Mouse (Mus musculus) midbrain, postnatal 0 days (tissue): ENCODE measurements around the gene Zfp692. TPM values are rescaled to one million over a fixed set of nuclear protein-coding genes. Genes with fewer than 3 reads are reported as not detected.
A peak's percentile ranks its signal among the peaks of the same experiment; 100 is the strongest.

Experiments used
- ATAC-seq: fragments of 200-750 bp; cut with Nextera tagmentation; 2 replicates; pipeline ENCODE4 v1.8.0; 2017; ENCODE audit warnings: moderate number of reproducible peaks, mild to moderate bottlenecking, moderate TSS enrichment, moderate library complexity; ENCODE audit not compliant: low FRiP score
- DNase-seq: peaks from one replicate; pipeline ENCODE4 v3.0.0-alpha.2; 2015; ENCODE audit warnings: low spot score
- H3K27ac ChIP-seq: fragments of 300-500 bp; sonication (generic); 2 replicates; pipeline ENCODE4 v1.5.1; 2014; ENCODE audit warnings: low read depth, mild to moderate bottlenecking, low read length, mixed read lengths
- H3K27me3 ChIP-seq: fragments of 300-500 bp; sonication (generic); 2 replicates; pipeline ENCODE4 v1.6.1; 2014; ENCODE audit warnings: low read length, control low read depth, mixed read lengths; ENCODE audit not compliant: insufficient read depth
- H3K36me3 ChIP-seq: fragments of 300-500 bp; sonication (generic); 2 replicates; pipeline ENCODE4 v1.6.1; 2014; ENCODE audit warnings: low read length, control low read depth, mixed read lengths; ENCODE audit not compliant: insufficient read depth
- H3K4me1 ChIP-seq: fragments of 300-500 bp; sonication (generic); 2 replicates; pipeline ENCODE4 v1.6.1; 2014; ENCODE audit warnings: mild to moderate bottlenecking, control low read depth, antibody characterized with exemption, low read length, mixed read lengths; ENCODE audit not compliant: insufficient read depth
- H3K4me2 ChIP-seq: fragments of 300-500 bp; sonication (generic); 2 replicates; pipeline ENCODE4 v1.6.1; 2014; ENCODE audit warnings: low read depth, mild to moderate bottlenecking, low read length, mixed read lengths; ENCODE audit not compliant: poor library complexity, severe bottlenecking
- H3K4me3 ChIP-seq: fragments of 300-500 bp; sonication (generic); 2 replicates; pipeline ENCODE4 v1.5.1; 2014; ENCODE audit warnings: low read depth, mild to moderate bottlenecking, low read length, moderate library complexity
- H3K9ac ChIP-seq: fragments of 300-500 bp; sonication (generic); replicated peaks from 2 replicates; pipeline ENCODE4 v1.6.1; 2014; ENCODE audit warnings: mild to moderate bottlenecking, low read length, moderate library complexity, mixed read lengths; ENCODE audit not compliant: poor library complexity, severe bottlenecking
- H3K9me3 ChIP-seq: fragments of 300-500 bp; sonication (generic); 2 replicates; pipeline ENCODE4 v1.6.1; 2016; ENCODE audit warnings: low read length, control low read depth
- CTCF ChIP-seq: IDR thresholded peaks from 2 replicates; pipeline ENCODE4 v1.5.1; 2016; ENCODE audit warnings: antibody characterized with exemption, mild to moderate bottlenecking
- WGBS: fragments of 180-500 bp; shearing (Covaris S2); extraction: QIAGEN DNeasy Blood & Tissue Kit; methylation state at CpG from one replicate; pipeline ENCODE4 v1.1.7; 2014; 5-methylcytosine and 5-hydroxymethylcytosine counted together
- polyA plus RNA-seq: library from polyadenylated mRNA; unstranded; fragments of >200 nt; fragmentation: Nextera tagmentation; extraction: Ambion mirVana; gene quantifications from 2 replicates; pipeline ENCODE4 v1.2.1, GENCODE M21; 2015
- total RNA-seq: library from RNA; depleted of rRNA; stranded (reverse); fragments of >200 nt; gene quantifications from 2 replicates; pipeline ENCODE4 v1.2.3, GENCODE M21; 2014

The Zfp692 gene
- total and polyA plus RNA-seq, 2 experiments from 2014 or later: 22.6 to 26.0 TPM

DNA sequence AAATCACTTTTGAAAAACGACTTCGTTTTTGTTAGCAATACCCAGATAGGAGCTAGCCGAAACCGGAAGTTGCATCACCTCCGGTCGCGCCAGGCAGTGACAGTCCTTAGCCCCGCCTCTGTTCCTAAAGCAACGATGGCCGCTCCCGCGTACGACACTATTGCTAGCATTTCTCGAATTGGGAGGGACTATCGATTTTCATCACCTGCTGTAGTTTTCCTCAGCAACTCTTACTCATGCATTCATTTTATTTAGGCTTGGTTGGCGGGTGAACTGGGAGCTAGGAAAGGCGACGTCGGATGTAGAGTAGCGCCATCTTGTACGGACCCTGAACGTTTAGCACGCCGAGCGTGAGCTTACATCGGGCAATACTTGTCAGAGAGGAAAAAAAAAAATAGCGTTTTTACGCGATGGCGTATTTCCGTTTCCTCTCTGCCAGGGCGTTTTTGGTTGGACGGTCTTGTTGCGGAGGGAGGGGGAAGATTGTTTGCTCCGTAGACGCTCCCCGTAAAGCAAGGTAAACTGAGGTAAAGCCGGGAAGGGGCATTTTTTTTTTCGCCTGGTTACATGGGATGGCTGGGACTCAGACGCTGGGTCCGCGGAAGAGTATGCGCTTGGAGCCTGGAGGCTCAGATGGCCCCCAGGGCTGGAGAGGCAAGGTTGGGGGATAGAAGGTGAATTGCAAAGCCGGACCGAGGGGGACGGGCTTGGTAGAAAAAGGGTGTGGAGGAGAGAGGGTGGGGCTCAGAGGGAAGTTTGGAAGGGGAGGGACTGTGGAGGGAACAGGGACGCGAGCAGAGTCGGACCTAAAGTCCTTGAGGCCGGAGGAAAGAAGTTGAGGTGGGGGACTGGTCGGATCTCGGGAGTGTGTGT is 23.6 kb downstream of the Zfp692 start, which contains the start of the genes Zfp672 and Sh3bp5l:
TSS of gene Zfp672 (minus strand) at position 64 of the 873 bp plus-strand sequence.
TSS of gene Sh3bp5l (plus strand) at position 449 of the 873 bp plus-strand sequence.
- ATAC-seq (peak; percentile 95), DNase-seq (peak; percentile 98)
- Histone ChIP-seq H3K4me1 (peaks cover 21% of the 10 kb centered on the region), H3K4me3 (peak within 1 kb of the TSS; percentile 70), H3K27me3 (no peaks in the 10 kb centered on the region), H3K4me2 (peak within 1 kb of the TSS; percentile 96), H3K9ac (peak within 1 kb of the TSS; percentile 84), H3K27ac (peak within 1 kb of the TSS; percentile 77), H3K9me3 (no peaks in the 10 kb centered on the region), H3K36me3 (peaks cover 12% of the 10 kb centered on the region; the same call in 1 of the 2 replicates)
- TF ChIP-seq CTCF: no peak; the same call in 1 of the 2 replicates
- WGBS: under 1% methylated on average over 52 of the region's 52 CpGs

DNA sequence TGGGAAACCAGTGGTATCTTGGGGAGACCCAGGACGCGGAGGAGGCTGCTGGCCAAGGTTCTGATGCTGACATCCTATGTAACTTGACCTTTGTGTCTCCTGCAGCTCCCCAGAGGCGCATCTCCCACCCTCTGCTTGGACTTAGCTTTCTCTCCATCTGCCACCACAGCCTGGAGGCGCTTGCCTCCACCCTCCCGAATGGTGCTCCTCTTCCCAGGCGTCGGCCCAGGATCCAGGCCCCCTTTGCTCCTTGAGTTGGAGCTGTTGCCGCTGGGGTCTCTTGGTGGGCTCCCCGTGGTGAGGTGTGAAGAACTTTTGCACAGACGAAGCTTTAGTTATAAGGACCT is 24.3 kb downstream of the Zfp692 start:
- H3K9me3 ChIP-seq: no peaks in the 10 kb centered on the region
- TF ChIP-seq CTCF: no peak
- H3K9ac ChIP-seq: peak overlapping the region; percentile 83
- H3K27ac ChIP-seq: no peak overlapping the region
- peak overlapping the region; percentile 96 for H3K4me2 ChIP-seq
- H3K36me3 ChIP-seq: peaks cover 14% of the 10 kb centered on the region; the same call in 1 of the 2 replicates
- 24% methylated on average over 10 of the region's 10 CpGs for WGBS
- no peaks in the 10 kb centered on the region for H3K27me3 ChIP-seq
- ATAC-seq (no peak), DNase-seq (no peak)
- peaks cover 21% of the 10 kb centered on the region for H3K4me1 ChIP-seq
- H3K4me3 ChIP-seq: peak overlapping the region; percentile 70

DNA sequence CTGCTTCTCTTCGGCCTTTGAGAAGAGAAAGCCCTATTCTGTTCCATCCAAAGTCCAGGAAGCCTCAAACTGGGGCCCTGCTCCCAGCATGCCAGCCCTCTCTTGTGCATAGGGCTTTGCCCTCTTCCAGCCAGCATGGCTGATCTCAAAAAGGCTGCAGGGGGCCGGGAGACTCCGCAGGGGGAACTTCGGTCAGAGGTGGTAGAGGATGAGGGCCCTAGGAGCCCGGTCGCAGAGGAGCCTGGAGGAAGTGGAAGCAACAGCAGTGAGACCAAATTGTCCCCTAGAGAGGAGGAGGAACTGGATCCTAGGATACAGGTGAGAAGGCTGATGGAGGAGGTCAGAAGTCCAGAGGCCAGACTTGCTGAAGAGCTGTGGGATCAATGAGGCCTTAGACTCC is 24.7 kb downstream of the Zfp692 start:
- ATAC-seq: no peak
- 87% methylated on average over 6 of the region's 6 CpGs for WGBS
- no peak for DNase-seq
- no peak for TF ChIP-seq CTCF
- Histone ChIP-seq H3K4me2 (peak overlapping the region; percentile 96), H3K4me1 (peaks cover 21% of the 10 kb centered on the region), H3K36me3 (peaks cover 18% of the 10 kb centered on the region; the same call in 1 of the 2 replicates), H3K9ac (peak overlapping the region; percentile 83), H3K4me3 (peak overlapping the region; percentile 70), H3K9me3 (no peaks in the 10 kb centered on the region), H3K27me3 (no peaks in the 10 kb centered on the region), H3K27ac (no peak overlapping the region)

DNA sequence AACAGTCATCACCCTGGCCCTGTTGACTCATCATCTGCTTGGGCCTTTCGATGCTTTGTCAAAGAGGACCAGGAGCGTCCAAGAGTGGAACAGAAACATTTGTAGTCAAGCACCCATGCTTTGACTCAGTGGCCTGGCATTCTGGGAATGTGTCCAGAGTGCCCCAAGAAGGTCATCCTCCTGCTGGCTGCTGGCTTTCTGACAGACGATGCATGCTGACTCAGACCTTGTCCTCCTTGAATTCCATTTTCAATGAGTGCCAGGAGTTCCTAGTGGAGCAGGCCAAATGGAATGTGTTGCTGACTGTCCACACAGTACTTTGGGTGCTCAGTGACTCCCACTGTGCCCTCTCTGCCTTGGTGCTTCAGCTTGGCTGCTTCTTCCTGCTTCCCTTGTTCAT is 27.9 kb downstream of the Zfp692 start:
- DNase-seq (no peak), ATAC-seq (no peak)
- H3K9ac ChIP-seq: no peak overlapping the region
- no peak overlapping the region for H3K27ac ChIP-seq
- H3K9me3 ChIP-seq: no peaks in the 10 kb centered on the region
- H3K4me3 ChIP-seq: no peak overlapping the region
- H3K27me3 ChIP-seq: no peaks in the 10 kb centered on the region
- WGBS: 71% methylated on average over 3 of the region's 3 CpGs
- H3K36me3 ChIP-seq: peaks cover 41% of the 10 kb centered on the region
- H3K4me2 ChIP-seq: no peak overlapping the region
- no peak for TF ChIP-seq CTCF
- peaks cover 14% of the 10 kb centered on the region for H3K4me1 ChIP-seq

DNA sequence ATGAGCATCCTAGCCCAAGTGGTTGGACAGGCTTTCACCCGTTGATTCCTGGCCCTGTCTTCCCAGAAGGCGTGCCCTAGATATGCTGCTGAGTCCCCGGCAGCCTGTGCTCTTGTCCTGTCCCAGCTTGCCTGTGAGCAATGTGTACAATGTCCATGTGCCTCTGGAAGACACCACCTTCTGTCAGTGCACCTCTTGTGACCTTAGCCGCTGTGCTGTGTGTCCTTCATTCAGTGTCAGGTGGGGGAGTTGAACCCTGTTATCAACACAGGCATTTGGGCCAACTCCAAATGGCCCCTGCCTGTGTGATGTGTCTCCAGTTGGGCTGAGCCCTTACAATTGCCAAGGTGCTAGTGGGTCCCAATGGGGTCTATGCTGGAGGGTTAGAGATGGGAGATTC is 39.9 kb downstream of the Zfp692 start:
- no peak overlapping the region for H3K27ac ChIP-seq
- no peak overlapping the region for H3K4me2 ChIP-seq
- H3K36me3 ChIP-seq: peaks cover 40% of the 10 kb centered on the region
- H3K4me1 ChIP-seq: no peaks in the 10 kb centered on the region
- no peak overlapping the region for H3K4me3 ChIP-seq
- WGBS: 96% methylated on average over 4 of the region's 4 CpGs
- ATAC-seq: no peak
- no peak overlapping the region for H3K9ac ChIP-seq
- H3K9me3 ChIP-seq: no peaks in the 10 kb centered on the region
- no peak for TF ChIP-seq CTCF
- H3K27me3 ChIP-seq: no peaks in the 10 kb centered on the region
- DNase-seq: no peak

DNA sequence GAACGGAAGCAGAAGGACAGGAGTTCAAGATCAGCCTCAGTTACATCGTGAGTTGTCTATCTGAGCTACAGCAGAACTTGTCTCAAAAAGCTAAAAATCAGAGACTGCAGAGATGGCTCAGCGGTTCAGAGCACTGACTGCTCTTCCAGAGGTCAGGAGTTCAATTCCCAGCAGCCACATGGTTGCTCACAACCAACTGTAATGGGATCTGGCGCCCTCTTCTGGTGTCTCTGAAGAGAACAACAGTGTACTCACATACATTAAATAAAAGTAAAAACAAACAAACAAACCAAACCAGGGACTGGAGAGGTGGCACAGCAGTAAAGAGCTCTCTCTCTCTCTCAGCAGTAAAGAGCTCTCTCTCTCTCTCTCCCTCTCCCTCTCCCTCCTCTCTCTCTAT is 43.8 kb downstream of the Zfp692 start:
- Histone ChIP-seq H3K4me2 (no peak overlapping the region), H3K9me3 (no peaks in the 10 kb centered on the region), H3K27ac (no peak overlapping the region), H3K4me1 (no peaks in the 10 kb centered on the region), H3K4me3 (no peak overlapping the region), H3K36me3 (peaks cover 26% of the 10 kb centered on the region), H3K9ac (no peak overlapping the region), H3K27me3 (no peaks in the 10 kb centered on the region)
- ATAC-seq: no peak
- TF ChIP-seq CTCF: peak; percentile 35
- no peak for DNase-seq
- WGBS: 74% methylated on average over 4 of the region's 4 CpGs
